Mouse (Mus musculus): ENCODE results near the gene Mdm4. TPM values are rescaled to one million over a fixed set of nuclear protein-coding genes. Genes with fewer than 3 reads are reported as not detected.

Mdm4 gene
- polyA plus RNA-seq, 1 experiment = 66.0 TPM

GRCm38 (mm10) chr1:132921071-132921470 lies 109.3 kb downstream of the Mdm4 start:
- no peak for TF ChIP-seq CTCF (IDR thresholded peaks at IDR 0.05; ENCODE audit: control insufficient read depth, insufficient read depth, low read length)
- H3K4me1 ChIP-seq (ENCODE audit: control insufficient read depth, insufficient read depth, low read length) = no peaks in the 10 kb centered on the region
- H3K4me3 ChIP-seq (replicated peaks; ENCODE audit: control insufficient read depth, low read depth, low read length) = no peak overlapping the region
- no peak overlapping the region for H3K27ac ChIP-seq (ENCODE audit: control insufficient read depth, insufficient read depth, low read depth, low read length, poor library complexity)
- WGBS = 16% methylated on average over 13 of the region's 13 CpGs

- TF ChIP-seq CTCF (IDR thresholded peaks at IDR 0.05; ENCODE audit: control insufficient read depth, insufficient read depth, low read length) (no peak), POLR2A (IDR thresholded peaks at IDR 0.05; ENCODE audit: borderline replicate concordance, control insufficient read depth, low read depth, low read length) (no peak)
- no peak overlapping the region for H3K4me3 ChIP-seq (replicated peaks; ENCODE audit: control insufficient read depth, low read depth, low read length)
- no peaks in the 10 kb centered on the region for H3K4me1 ChIP-seq (ENCODE audit: control insufficient read depth, insufficient read depth, low read length)
- 80% methylated on average over 8 of the region's 8 CpGs for WGBS
- no peak overlapping the region for H3K27ac ChIP-seq (ENCODE audit: control insufficient read depth, insufficient read depth, low read depth, low read length, poor library complexity)
Measured at GRCm38 (mm10) chr1:132919258-132919657, 111.1 kb downstream of the Mdm4 start.

GRCm38 (mm10) chr1:132918117-132918680 lies 112.2 kb downstream of the Mdm4 start:
- WGBS = 44% methylated on average over 10 of the region's 10 CpGs
- no peak overlapping the region for H3K4me3 ChIP-seq (replicated peaks; ENCODE audit: control insufficient read depth, low read depth, low read length)
- H3K27ac ChIP-seq (ENCODE audit: control insufficient read depth, insufficient read depth, low read depth, low read length, poor library complexity) = no peak overlapping the region
- no peak for TF ChIP-seq POLR2A (IDR thresholded peaks at IDR 0.05; ENCODE audit: borderline replicate concordance, control insufficient read depth, low read depth, low read length)
- TF ChIP-seq CTCF (IDR thresholded peaks at IDR 0.05; ENCODE audit: control insufficient read depth, insufficient read depth, low read length) = no peak
- no peaks in the 10 kb centered on the region for H3K4me1 ChIP-seq (ENCODE audit: control insufficient read depth, insufficient read depth, low read length)

- Histone ChIP-seq H3K27ac (ENCODE audit: control insufficient read depth, insufficient read depth, low read depth, low read length, poor library complexity) (no peak overlapping the region), H3K4me3 (replicated peaks; ENCODE audit: control insufficient read depth, low read depth, low read length) (no peak overlapping the region), H3K4me1 (ENCODE audit: control insufficient read depth, insufficient read depth, low read length) (no peaks in the 10 kb centered on the region)
- TF ChIP-seq CTCF (IDR thresholded peaks at IDR 0.05; ENCODE audit: control insufficient read depth, insufficient read depth, low read length) (no peak), POLR2A (IDR thresholded peaks at IDR 0.05; ENCODE audit: borderline replicate concordance, control insufficient read depth, low read depth, low read length) (no peak)
- WGBS = 24% methylated on average over 8 of the region's 8 CpGs
Measured at GRCm38 (mm10) chr1:132917554-132917953, 112.8 kb downstream of the Mdm4 start.

- H3K4me3 ChIP-seq (replicated peaks; ENCODE audit: control insufficient read depth, low read depth, low read length) = no peak overlapping the region
- 45% methylated on average over 6 of the region's 6 CpGs for WGBS
Measured at GRCm38 (mm10) chr1:132915849-132916493, 114.4 kb downstream of the Mdm4 start.

GRCm38 (mm10) chr1:132910414-132911041 lies 119.8 kb downstream of the Mdm4 start:
- Histone ChIP-seq H3K4me1 (ENCODE audit: control insufficient read depth, insufficient read depth, low read length) (no peaks in the 10 kb centered on the region), H3K4me3 (replicated peaks; ENCODE audit: control insufficient read depth, low read depth, low read length) (no peak overlapping the region), H3K27ac (ENCODE audit: control insufficient read depth, insufficient read depth, low read depth, low read length, poor library complexity) (no peak overlapping the region)
- WGBS = 60% methylated on average over 11 of the region's 11 CpGs
- TF ChIP-seq CTCF (IDR thresholded peaks at IDR 0.05; ENCODE audit: control insufficient read depth, insufficient read depth, low read length) (no peak), POLR2A (IDR thresholded peaks at IDR 0.05; ENCODE audit: borderline replicate concordance, control insufficient read depth, low read depth, low read length) (no peak)

More at GRCm38 (mm10) chr1:132915849-132916493, 114.4 kb downstream of the Mdm4 start:
- no peaks in the 10 kb centered on the region for H3K4me1 ChIP-seq (ENCODE audit: control insufficient read depth, insufficient read depth, low read length)
- no peak for TF ChIP-seq POLR2A (IDR thresholded peaks at IDR 0.05; ENCODE audit: borderline replicate concordance, control insufficient read depth, low read depth, low read length)
- no peak for TF ChIP-seq CTCF (IDR thresholded peaks at IDR 0.05; ENCODE audit: control insufficient read depth, insufficient read depth, low read length)
- no peak overlapping the region for H3K27ac ChIP-seq (ENCODE audit: control insufficient read depth, insufficient read depth, low read depth, low read length, poor library complexity)

GRCm38 (mm10) chr1:132909951-132910350 lies 120.4 kb downstream of the Mdm4 start:
- Histone ChIP-seq H3K27ac (ENCODE audit: control insufficient read depth, insufficient read depth, low read depth, low read length, poor library complexity) (no peak overlapping the region), H3K4me3 (replicated peaks; ENCODE audit: control insufficient read depth, low read depth, low read length) (no peak overlapping the region), H3K4me1 (ENCODE audit: control insufficient read depth, insufficient read depth, low read length) (no peaks in the 10 kb centered on the region)
- WGBS = 71% methylated on average over 1 of the region's 1 CpGs
- no peak for TF ChIP-seq POLR2A (IDR thresholded peaks at IDR 0.05; ENCODE audit: borderline replicate concordance, control insufficient read depth, low read depth, low read length)

Other genes starting within 250 kb of the Mdm4 start
- gene Lrrn2, start 150.3 kb downstream of the Mdm4 start, polyA plus RNA-seq (2011; ENCODE audit: insufficient read depth, insufficient read length, low replicate concordance, missing spikeins) = not detected in 2 replicates
- 6.6 and 17.9 TPM in 2 replicates for gene Pik3c2b, start 15.1 kb upstream of the Mdm4 start, polyA plus RNA-seq (2011; ENCODE audit: insufficient read depth, insufficient read length, low replicate concordance, missing spikeins)
- gene Ppp1r15b, start 100.6 kb upstream of the Mdm4 start, polyA plus RNA-seq (2011; ENCODE audit: insufficient read depth, insufficient read length, low replicate concordance, missing spikeins) = 51.2 and 59.4 TPM in 2 replicates
- 0.84 and 2.1 TPM in 2 replicates for gene Plekha6, start 133.6 kb upstream of the Mdm4 start, polyA plus RNA-seq (2011; ENCODE audit: insufficient read depth, insufficient read length, low replicate concordance, missing spikeins)